Mouse (Mus musculus): ENCODE results near the gene Gnb1l.
A peak's percentile ranks its signal among the peaks of the same experiment; 100 is the strongest.

Gnb1l gene

DNA sequence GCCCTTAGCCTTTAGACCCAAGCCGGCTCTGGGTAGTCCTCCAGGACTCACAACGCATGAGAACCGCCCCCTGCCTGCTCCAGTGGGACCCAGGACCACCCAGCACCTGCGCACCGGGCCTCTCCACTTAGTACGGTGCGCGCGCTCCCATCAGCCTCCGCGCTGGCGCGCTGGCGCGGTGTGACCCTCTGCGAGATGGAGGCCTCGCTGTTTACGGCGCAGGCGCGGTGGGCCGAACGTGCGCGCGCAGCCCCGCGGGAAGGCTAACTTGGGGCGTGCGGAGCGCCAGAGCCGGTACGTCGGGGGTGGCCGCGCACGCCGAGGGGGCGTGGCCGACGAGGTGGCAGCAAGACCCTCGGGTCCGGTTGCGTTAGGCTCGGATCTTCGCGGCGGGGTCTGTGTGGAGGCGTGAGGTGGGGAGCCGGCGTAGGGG, at the start of gene Gnb1l, which contains the start of gene Rtl10:
TSS of gene Gnb1l (plus strand) at position 156 of the 433 bp plus-strand sequence.
TSS of gene Rtl10 (plus strand) at position 344 of the 433 bp plus-strand sequence.
- DNase-seq (ENCODE audit: low spot score): peak; percentile 92

DNA sequence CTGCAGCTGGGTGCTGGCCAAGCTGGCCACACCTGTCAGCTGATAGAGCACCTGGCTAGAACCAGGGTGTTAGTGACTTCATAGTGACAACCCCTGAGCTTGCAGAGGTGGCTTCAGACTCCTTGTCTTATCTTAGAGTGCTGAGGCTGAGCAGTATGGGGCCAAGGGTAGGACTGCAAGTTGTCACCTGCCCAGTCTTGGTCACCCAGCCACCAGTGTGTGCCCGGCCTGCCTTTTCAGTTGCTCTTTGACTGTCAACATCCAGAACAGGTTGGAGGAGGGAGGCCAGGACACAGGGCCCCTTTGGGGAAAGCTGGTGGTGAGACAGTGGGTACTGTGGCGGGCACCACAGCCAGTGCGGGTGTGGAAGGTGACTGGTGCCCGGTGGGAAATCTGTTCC, 49.5 kb upstream of the Gnb1l start:
- DNase-seq (ENCODE audit: low spot score): no peak

DNA sequence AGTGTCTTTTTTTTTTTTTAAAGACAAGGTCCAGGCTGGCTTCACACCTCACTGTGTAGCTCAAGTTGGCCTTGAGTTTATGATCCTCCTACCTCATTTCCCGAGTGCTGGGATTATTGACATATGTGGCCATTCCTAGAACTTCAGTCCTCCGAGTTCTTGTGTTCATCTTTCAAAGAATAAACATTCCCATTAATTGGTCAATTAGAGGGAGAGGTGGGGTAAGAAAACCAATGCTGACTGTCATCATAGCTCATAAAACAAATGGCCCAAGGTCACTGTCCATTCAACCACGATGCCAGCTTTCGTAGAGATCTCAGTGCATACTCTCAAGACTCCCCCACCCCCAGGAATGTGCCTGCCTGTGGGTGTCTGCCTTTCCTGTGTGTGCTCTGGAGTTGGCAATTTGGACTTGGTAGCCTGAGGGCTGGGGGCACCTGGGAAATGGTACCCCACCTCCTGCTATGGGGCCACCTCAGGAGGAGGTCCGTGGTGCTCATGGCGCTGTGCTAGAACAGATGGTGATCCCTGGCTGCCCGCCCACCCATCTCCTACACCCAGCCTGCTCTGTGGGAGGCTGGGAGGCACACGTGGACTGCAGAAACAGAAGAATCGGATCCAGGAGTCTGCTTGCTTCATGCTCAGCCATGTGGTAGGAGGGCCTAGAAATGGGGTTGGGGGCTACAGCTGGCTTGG, 46.9 kb upstream of the Gnb1l start:
- peak; percentile 16 for DNase-seq (ENCODE audit: low spot score)

DNA sequence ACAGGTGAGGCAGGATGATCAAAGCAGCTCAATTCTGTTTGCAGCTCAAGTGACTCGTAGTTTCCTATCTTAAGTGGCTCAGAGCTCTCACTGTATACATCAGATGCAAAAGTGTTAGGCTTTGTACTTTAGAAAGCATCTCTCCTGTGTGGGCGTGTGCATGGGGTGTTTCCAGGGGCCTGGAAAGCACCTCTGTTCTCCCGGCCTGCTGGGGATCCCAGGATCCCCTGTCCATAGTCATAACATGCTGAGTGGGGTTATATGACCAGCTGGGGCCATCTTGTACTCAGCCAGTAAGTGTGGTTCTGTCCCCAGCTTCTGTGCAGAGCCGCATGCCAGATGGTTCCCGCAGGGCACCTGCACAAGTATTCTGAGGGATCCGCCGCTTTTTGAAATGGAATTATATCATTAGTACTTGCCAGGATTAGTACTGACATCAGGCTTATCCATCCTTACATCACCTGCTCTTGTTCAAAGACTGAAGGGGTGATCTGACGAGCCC, 46.1 kb upstream of the Gnb1l start:
- no peak for DNase-seq (ENCODE audit: low spot score)

DNA sequence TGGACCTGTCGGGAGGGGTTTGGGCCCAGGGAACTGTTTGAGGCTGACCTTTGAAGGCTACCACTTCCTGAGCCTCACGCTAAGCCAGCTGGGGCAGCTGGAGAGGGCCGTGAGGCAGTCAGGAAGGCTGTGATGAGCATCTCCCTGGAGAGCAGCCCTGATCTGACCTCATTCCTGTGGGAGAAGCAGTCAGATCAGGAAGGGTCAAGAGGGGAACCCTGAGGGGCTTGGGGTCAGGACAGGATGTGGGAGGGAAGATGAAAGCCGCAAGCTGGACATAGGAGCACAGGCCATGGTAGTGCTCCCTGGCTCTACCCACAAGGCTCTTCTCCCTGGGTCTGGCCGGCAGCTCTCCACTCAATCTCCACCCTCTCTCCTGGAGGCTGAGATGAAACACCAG, 44.7 kb upstream of the Gnb1l start:
- no peak for DNase-seq (ENCODE audit: low spot score)

DNA sequence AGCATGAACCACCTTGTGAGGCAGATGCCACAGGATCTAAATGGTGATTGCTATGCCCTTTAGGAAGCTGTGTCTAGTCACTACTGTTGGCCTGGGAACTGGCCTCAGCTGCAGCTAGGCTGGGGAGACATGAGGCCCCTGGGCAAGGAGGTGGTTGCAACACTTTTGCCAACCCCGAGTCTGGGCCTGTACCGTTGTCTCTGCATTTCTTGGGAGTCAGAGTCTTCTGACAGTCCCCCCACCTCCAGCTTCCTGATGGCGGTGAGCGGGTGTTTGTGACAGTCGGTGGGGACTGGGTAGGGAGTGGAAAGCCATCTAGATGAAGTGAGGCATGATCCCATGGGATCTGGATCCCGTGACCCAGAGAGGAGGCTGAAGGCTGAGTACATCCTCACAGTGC, 43.1 kb upstream of the Gnb1l start:
- no peak for DNase-seq (ENCODE audit: low spot score)

DNA sequence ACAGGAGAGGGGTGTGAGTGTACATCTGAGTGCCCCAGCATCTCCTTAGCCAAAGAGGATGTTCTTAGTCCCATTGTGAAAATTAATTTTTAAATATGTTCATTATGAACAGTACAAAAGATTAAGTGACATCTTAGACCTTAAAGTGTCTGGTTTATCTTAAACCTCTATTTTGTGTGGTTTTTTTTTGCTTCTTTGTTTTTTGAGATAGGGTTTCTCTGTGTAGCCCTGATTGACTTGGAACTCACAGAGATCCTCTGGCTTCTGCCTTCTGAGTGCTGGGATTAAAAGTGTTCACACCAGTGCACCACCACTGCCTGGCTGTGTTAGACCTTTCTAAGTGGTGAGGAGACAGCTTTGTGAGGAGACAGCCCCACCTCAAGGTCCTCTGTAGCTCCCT, 39.9 kb upstream of the Gnb1l start:
- no peak for DNase-seq (ENCODE audit: low spot score)

DNA sequence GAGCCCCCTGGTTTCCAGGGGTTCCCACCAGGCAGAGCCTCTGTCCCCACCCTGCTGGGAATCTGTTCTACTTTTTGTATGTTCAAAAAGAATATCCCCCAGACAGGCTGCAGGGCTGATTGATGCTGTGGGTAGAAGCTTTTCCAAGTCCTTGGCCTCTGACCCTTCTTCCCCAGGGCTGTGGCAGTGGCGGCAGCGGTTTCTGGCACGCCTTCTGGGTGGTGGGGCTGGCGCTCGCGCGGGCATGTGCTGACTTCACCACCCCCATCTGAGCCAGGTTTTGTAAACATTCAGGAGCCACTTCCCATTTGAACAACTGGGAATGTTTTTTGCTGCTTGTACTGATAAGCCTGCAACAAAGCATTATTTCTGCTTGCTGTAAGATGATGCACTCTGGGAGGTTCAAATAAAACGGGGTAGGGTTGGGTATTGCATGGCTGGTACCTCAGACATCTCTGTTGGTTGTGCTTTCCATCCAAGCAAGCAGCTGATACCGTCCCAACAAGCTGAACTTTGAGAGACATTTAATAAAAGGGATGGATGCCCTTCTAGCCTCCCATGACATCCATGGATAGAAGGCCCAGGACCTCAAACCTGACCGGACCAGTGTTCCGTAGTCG, 39.1 kb upstream of the Gnb1l start:
- peak; percentile 26 for DNase-seq (ENCODE audit: low spot score)

DNA sequence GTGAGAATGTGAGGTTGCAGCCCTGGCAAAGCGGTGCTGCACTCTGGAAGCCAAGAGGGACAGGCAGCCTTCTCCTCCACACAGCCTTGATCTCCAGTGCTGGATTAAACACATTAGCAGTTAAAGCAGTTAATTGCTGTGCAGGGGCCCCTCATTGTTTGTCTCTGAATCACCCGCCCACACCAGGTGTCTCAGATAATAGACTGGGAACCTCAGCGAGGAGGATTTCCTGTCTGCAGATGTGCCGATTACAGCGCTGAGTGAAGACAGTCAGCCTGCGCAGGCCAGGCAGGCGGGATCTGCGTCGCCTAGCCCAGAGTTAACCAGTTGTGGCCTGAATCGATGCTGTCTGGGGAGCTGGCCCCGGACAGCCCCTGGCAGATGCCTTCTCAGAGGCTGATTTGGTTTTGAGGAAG, 38.5 kb upstream of the Gnb1l start:
- peak; percentile 21 for DNase-seq (ENCODE audit: low spot score)

DNA sequence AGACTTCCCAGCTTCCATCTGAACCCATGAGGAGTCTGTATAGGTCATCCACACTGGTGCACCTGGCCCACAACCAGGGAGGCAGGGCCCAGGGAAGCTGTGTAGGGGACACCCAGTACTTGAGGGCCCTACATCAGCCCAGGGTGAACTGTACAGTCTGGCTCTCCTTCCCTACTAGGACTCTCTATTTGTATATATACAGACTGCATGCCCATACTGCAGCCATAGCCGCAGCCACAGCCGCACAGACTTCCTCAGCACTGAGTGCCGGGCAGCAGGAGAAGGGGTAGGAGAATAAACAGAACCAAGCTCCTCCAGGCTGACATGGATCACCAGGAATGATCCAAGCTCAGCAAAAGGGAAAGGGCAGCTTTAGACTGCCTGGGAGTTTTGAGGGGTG, 37.7 kb upstream of the Gnb1l start:
- DNase-seq (ENCODE audit: low spot score): no peak

DNA sequence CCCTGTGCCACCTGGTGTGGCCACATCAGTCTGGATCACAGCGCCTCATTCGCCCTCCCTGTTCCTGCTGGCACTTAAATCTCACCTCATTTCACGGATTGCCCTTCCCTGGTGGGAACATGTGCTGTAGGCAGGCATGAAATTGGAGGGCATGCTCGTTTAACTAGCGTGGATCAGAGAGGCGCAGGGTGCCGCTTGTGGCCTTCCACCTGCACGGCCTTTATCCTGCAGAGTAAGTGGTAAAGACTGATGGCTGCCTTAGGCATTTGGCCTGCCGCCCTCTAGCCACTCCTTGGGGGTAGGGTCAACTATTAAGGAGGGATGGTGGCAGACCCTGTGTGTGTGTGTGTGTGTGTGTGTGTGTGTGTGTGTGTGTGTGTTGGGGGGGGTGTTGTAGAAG, 36.5 kb upstream of the Gnb1l start:
- DNase-seq (ENCODE audit: low spot score): no peak

DNA sequence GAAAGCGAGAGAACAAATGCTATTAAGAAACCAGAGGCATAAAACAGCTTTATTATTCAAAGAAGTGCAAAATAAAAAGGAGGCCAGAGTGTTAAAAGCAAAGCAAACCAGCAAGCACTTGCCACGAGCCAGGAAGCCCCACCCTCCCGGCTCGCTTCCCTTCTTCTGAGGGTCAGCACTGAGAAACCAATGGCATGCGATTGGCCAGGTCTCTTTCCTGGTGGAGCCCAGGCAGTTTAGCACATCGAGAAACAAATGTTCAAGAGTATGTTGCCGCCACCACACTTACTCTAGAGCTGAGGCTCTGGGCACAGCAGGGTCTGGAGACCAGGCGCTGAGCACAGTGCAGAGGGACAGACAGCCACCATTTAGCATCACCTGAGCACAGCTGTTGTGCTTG, 35.9 kb upstream of the Gnb1l start:
- DNase-seq (ENCODE audit: low spot score): no peak

DNA sequence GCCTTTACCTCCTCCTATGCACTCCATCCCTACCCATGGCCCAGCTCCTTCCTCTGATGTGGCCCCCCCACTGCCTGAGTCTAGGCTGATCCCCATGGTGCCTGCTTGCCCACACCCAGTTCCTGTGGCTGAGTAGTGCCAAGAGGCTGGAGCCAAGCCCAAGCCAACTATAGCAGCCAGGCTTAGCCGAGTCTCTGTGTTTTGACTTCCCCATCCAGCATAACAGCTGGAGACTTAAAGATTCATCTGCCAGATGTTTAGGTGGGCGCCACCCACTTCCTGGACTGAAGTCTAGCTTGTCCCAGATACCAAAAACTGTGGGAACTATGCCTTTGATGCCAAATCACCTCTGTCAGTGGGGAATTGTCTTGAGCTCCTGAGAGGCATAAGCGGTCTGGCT, 34.2 kb upstream of the Gnb1l start:
- DNase-seq (ENCODE audit: low spot score): no peak

DNA sequence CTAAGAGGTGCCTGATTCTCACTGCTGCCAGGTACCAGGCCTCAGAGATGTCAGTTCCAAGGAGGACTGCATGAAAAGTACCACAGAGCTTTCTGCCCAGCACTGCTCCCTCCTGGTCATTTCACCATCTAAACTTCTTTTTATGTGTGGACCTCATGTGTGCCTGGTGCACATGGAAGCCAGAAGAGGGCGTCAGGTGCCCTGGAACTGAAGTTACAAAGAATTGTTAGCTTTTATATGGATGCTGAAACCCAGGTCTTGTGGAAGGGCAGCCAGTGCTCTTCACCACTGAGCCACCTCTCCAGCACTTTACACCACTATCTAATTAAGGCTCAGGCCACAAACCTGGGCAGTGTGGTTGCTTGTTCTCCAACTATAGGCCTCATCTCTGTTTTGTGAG, 27.7 kb upstream of the Gnb1l start:
- no peak for DNase-seq (ENCODE audit: low spot score)

DNA sequence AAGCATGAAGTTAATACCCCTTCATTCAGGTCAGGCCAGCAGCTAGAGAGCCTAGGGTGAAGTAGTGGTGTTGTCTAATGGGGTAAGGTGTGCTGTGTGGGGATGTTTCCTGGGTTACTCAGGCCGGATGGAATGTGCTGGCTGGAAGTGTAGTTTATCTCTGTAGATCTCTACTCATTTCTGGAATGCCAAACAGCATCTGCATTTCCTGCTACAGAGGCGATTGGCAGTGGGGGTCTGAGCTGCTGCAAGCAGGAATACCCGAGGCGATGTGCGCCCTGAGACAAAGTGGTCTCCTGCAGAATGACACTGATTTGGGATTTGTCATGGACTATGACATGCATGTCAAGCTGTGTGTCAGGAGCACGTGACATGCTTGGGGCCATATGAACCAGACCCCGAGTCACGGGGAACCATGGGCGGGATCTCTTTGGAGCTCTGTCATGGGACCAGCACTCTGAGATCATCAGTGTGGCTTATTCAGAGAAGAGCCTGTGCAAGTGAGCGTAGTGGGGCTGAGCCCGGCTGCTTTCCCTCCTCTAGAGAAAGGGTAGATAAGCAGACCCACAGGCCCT, 27.0 kb upstream of the Gnb1l start:
- no peak for DNase-seq (ENCODE audit: low spot score)

DNA sequence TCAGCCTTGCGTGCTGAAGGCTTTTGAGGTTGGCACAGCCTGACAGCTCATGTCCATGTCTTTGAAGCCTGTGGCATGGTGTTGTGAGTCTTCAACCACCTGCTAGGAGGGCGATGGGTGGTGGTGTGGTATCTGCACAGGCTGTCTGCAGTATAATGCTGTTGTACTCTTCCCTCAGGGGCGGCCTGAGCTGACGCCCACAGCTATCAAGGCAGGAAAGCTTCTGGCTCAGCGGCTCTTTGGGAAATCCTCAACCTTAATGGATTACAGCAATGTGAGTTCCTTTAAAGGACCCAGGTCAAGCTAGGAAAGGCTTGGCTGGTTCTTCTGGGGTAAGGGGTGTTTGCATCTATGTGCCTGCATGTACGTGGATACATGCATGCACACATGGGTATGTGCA, 26.5 kb upstream of the Gnb1l start:
- DNase-seq (ENCODE audit: low spot score): no peak

DNA sequence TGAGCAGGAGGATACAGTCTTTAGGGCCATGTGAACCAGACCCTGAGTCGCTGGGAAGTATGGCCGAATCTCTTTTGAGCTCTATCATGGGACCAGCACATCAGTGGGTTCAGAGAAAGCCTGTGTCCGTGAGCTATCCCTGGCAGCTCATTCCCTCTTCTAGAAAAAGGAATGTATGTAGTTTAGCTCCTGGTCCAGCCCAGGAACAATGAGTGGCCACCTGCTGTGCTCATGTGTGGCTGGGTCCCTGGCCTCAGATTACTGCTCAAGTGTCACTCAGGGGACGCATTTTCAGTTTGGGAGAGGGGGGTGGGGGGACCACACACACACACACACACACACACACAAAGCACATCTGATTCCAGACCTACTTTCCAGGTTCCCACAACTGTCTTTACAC, 26.1 kb upstream of the Gnb1l start:
- no peak for DNase-seq (ENCODE audit: low spot score)

DNA sequence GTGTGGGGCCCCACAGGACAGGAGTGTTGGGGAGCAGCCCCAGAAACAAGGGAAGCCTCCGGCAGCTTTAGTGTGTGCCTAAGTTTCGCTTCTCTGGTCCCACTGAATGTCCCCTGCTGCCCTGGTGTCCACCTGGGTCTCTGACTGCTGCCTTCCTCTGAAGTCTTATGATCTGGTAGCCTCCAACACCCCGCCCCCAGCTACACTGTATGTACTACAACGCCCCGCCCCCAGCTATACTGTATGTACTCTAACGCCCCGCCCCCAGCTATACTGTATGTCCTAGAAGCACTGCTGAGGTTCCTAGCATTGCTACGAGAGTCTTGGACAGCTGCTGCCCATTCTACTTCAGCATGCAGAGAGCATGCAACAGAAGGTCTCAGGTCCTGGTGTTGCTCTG, 25.5 kb upstream of the Gnb1l start:
- no peak for DNase-seq (ENCODE audit: low spot score)

DNA sequence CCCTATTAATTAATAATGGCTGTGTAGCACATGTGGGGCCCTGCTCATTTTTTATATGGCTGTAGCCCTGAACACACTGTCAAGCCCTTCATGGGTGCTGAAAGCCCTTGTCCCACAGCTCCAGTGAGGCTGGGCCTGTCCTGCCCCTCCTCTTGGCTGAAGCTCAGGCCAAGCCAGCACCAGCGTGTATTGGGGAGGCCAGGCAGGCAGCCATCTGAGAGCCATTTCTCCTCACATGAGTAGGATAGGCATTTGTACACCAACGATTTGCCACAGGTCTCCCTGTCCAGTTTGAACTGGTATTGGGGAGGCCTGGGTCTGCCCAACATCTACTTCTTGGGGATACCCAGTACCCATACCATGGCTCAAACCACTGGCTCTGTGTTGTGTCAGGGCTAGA, 24.5 kb upstream of the Gnb1l start:
- no peak for DNase-seq (ENCODE audit: low spot score)

DNA sequence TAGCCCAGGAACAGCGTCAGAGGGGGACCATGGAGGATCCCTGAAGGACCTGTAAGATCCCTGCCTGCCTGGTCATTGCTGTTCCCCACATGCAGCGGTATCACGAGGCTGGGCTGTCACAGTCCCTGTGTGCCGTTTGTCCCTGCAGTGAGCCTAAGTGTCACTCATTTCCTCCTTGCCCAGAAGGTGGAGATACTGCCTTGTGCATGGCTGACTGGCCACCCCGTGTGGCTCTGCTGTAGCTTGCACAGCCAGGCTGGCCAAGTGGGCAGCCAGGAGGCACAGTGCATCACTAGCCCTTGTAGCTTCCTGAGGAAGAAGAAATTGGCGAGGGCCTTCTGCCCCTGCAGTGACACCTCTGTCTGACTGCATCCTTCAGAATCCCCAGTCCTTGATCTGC, 20.5 kb upstream of the Gnb1l start:
- DNase-seq (ENCODE audit: low spot score): no peak

DNA sequence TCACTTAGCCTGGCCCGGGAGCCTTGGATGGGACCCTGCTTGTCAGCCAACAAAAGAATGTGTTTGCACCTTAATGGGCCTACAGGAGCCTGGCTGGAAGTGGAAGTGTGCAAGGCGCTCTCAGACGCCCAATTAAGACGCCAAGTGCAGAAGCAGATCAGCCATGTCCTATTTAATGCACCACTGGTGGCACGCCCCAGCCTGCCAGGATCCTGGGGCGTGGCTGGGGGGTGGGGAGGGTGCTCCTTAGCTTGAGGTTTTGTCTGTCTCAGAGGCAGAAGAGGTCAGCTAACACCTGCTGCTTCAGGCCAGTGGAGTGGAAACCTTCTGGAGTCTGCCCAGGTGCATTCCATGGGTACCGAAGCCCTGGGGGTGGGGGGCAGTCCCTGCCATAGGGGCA, 18.8 kb upstream of the Gnb1l start:
- DNase-seq (ENCODE audit: low spot score): no peak

DNA sequence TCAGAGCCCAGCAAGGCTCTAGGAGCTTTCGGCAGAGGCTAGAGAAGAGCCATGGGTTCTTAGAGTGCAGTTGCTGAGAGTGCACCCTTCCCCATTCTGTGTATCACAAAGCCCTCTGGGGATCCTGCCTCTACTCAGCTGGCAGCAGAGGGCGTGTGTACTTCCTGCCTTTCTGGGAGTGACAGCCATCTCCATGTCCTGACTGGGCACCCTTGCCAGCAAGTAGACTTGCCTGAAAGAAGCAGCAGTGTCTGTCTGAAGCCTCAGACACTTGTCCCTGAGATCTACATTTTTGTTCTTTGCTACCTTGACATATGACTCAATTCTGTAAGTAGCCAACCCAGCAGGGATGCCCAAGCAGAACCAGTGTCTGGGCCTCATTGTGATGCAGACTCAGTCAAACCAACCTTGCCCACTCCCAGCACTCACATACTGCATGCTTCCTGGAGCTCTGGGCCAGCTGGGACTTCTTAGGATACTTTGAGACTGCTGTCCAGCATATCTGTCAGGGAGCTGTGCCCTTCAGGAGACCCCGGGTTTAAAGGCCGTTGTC, 17.5 kb upstream of the Gnb1l start:
- no peak for DNase-seq (ENCODE audit: low spot score)

DNA sequence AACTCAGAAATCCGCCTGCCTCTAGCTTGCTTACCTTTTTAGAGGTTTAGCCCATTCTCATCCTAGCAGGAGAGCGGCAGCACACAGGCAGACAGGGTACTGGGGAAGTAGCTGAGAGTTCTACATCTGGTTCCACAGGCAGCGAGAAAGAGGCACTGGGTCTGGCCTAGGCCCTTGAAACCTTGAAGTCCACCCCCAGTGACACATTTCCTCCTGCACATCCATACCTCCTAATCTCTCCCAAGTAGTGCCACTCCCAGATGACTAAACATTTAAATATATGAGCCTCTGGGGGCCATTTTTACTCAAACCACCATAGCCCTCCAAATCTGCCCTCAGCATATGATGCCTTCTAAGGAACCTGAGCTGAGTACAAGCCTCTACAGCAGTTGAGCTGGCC, 16.1 kb upstream of the Gnb1l start:
- no peak for DNase-seq (ENCODE audit: low spot score)
